Mouse (Mus musculus) ES-E14 (cell line): Measurements from ENCODE around the gene Trmt61a. TPM values are rescaled to one million over a fixed set of nuclear protein-coding genes. Genes with fewer than 3 reads are reported as not detected.
"Not testable (repeated sequence)": the region's sequence is repeated elsewhere in the genome, so short reads cannot be mapped to it uniquely, and the experiment has no call there.

ENCODE experiments used
- DNase-seq: peaks from one replicate; pipeline ENCODE4 v3.0.0-alpha.2; 2013; ENCODE audit warnings: low read depth, low spot score
- H3K27ac ChIP-seq: 2 replicates; pipeline ENCODE4 v1.5.1; 2012; ENCODE audit warnings: low read depth, mild to moderate bottlenecking, low read length, moderate library complexity, mixed read lengths; ENCODE audit not compliant: poor library complexity, insufficient read depth, severe bottlenecking
- H3K36me3 ChIP-seq: 2 replicates; pipeline ENCODE4 v1.6.1; 2012; ENCODE audit warnings: mild to moderate bottlenecking, low read length, moderate library complexity, mixed read lengths; ENCODE audit not compliant: control insufficient read depth, poor library complexity, insufficient read depth, severe bottlenecking
- H3K4me1 ChIP-seq, 2 experiments: fragments of 150-350 bp in 1 of 2; sonication (generic) in 1 of 2; 2 replicates each; pipeline ENCODE4 v1.6.1; 2012; ENCODE audit warnings: low read length in 2 of 2, mild to moderate bottlenecking in 1 of 2, mixed read lengths in 1 of 2; ENCODE audit not compliant: control insufficient read depth in 2 of 2, insufficient read depth in 2 of 2, poor library complexity in 1 of 2
- H3K4me3 ChIP-seq, 2 experiments: fragments of 150-350 bp in 1 of 2; sonication (generic) in 1 of 2; 2 replicates each; pipeline ENCODE4 v1.5.1; 2012; ENCODE audit warnings: low read length in 2 of 2, low read depth in 1 of 2, mild to moderate bottlenecking in 1 of 2, mixed read lengths in 1 of 2; ENCODE audit not compliant: insufficient read depth in 1 of 2, poor library complexity in 1 of 2, severe bottlenecking in 1 of 2
- H3K9ac ChIP-seq: 2 replicates; pipeline ENCODE4 v1.6.1; 2012; ENCODE audit warnings: low read depth, mild to moderate bottlenecking, low read length, mixed read lengths; ENCODE audit not compliant: poor library complexity, insufficient read depth, severe bottlenecking
- H3K9me3 ChIP-seq: fragments of 150-350 bp; sonication (generic); 2 replicates; pipeline ENCODE4 v1.6.1; 2012; ENCODE audit warnings: low read depth, mild to moderate bottlenecking, low read length; ENCODE audit not compliant: control insufficient read depth, insufficient read depth
- CHD2 ChIP-seq: IDR thresholded peaks from 2 replicates; pipeline ENCODE4 v1.6.1; 2014; ENCODE audit warnings: mild to moderate bottlenecking, low read depth, low read length, inconsistent platforms
- HCFC1 ChIP-seq: IDR thresholded peaks from 2 replicates; pipeline ENCODE4 v1.6.1; 2012; ENCODE audit warnings: low read length, inconsistent platforms, borderline replicate concordance; ENCODE audit not compliant: insufficient read depth
- MAFK ChIP-seq: IDR thresholded peaks from 2 replicates; pipeline ENCODE4 v1.6.1; 2014; ENCODE audit warnings: mild to moderate bottlenecking, low read depth, low read length, inconsistent platforms; ENCODE audit not compliant: insufficient read depth
- ZC3H11A ChIP-seq: IDR thresholded peaks from 2 replicates; pipeline ENCODE4 v1.6.1; 2012; ENCODE audit warnings: low read depth, mild to moderate bottlenecking, inconsistent platforms, low read length, borderline replicate concordance
- ZNF384 ChIP-seq: IDR thresholded peaks from 2 replicates; pipeline ENCODE4 v1.6.1; 2012; ENCODE audit warnings: low read depth, low read length, inconsistent platforms
- in situ Hi-C, 2 experiments: fragments of 600-800 bp; cut with MboI; formaldehyde crosslinking; loops; one replicate each; pipeline ENCODE4 v1.15.1; 2025; ENCODE audit warnings: low sequenced_read_pairs in 2 of 2, inconsistent platforms in 1 of 2; ENCODE audit not compliant: unreplicated experiment in 2 of 2
- total RNA-seq: library from RNA; depleted of rRNA; stranded (reverse); fragments of 300-350 nt; gene quantifications from 2 replicates; pipeline ENCODE4 v1.2.3, GENCODE M21; 2012

Trmt61a gene
- total RNA-seq, 1 experiment = 32.6 TPM

DNA sequence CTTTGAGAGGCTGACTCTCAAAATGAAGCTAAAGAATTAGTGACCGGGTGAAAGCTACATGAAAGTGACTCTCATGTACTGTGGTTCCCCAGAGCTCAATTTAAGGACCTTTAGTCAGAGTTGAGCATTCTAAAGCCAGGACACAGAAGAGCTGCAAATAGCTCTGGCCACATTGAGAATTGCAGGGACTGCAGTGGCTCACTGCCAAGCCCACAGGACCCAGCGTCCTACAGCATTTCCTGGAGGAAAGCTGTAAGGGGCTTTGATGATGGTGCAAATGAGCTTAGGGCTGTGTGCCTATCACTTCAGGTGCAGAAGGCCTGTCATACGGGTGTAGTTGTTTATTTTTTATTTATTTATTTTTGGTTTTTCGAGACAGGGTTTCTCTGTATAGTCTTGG is 30.3 kb downstream of the Trmt61a start:
- Histone ChIP-seq H3K27ac (no peak overlapping the region), H3K4me1 (peaks cover 0 to 21% of the 10 kb centered on the region in 2 experiments; a peak in 2 of 4 replicates), H3K9ac (no peak overlapping the region), H3K4me3 (no peak overlapping the region), H3K9me3 (no peaks in the 10 kb centered on the region), H3K36me3 (peaks cover 12% of the 10 kb centered on the region)
- DNase-seq = no peak
- no peak for TF ChIP-seq HCFC1
- TF ChIP-seq CHD2 = no peak
- no peak for TF ChIP-seq MAFK
- no peak for TF ChIP-seq ZNF384
- TF ChIP-seq ZC3H11A = no peak
- in situ Hi-C loops = no loop called here

DNA sequence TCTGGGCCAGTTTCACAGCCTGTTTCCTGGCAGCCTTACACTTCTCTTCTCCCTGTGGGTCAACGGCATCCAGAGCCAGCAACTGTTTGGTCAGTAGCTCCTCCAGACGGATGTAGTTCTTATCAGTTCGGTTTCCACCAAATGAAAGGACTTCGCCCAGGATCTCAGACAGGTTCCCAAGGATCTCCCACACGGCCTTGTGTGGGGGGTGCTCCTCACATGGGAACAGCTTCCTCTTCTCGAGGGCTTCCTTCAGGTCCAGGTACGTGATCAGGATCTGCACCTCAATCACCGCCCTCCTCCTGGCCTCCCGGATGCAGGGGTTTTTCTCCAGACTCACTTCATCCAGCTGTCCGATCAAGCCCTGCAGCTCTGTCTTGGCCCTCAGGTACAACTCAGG is 32.2 kb downstream of the Trmt61a start:
- in situ Hi-C loops = no loop called here
- peaks cover 12% of the 10 kb centered on the region for H3K36me3 ChIP-seq
- H3K4me1 ChIP-seq = peaks cover 0 to 17% of the 10 kb centered on the region in 2 experiments; a peak in 2 of 4 replicates
- H3K9ac ChIP-seq = no peak overlapping the region
- no peak overlapping the region for H3K27ac ChIP-seq
- H3K9me3 ChIP-seq = no peaks in the 10 kb centered on the region
- TF ChIP-seq ZNF384 = no peak
- TF ChIP-seq MAFK = no peak
- TF ChIP-seq HCFC1 = no peak
- no peak for TF ChIP-seq ZC3H11A
- TF ChIP-seq CHD2 = no peak
- no peak for DNase-seq
- H3K4me3 ChIP-seq = no peak overlapping the region

- TF ChIP-seq CHD2 (no peak), ZC3H11A (no peak), ZNF384 (no peak), HCFC1 (no peak), MAFK (no peak)
- peak overlapping the region; percentile 86 for H3K9ac ChIP-seq
- in situ Hi-C loops = no loop called here
- H3K9me3 ChIP-seq = no peaks in the 10 kb centered on the region
- 0 out of 2 replicates have a peak overlapping the region, but pooled peaks have one; percentile 17 for H3K27ac ChIP-seq
- DNase-seq = no peak
- H3K4me1 ChIP-seq = peaks cover 0 to 18% of the 10 kb centered on the region in 2 experiments; a peak in 3 of 4 replicates
- H3K36me3 ChIP-seq = peaks cover 12% of the 10 kb centered on the region
- peak overlapping the region; percentile 84 to 93 for H3K4me3 ChIP-seq
Measured at GRCm38 (mm10) chr12:111712476-111712875, 34.6 kb downstream of the Trmt61a start.

DNA sequence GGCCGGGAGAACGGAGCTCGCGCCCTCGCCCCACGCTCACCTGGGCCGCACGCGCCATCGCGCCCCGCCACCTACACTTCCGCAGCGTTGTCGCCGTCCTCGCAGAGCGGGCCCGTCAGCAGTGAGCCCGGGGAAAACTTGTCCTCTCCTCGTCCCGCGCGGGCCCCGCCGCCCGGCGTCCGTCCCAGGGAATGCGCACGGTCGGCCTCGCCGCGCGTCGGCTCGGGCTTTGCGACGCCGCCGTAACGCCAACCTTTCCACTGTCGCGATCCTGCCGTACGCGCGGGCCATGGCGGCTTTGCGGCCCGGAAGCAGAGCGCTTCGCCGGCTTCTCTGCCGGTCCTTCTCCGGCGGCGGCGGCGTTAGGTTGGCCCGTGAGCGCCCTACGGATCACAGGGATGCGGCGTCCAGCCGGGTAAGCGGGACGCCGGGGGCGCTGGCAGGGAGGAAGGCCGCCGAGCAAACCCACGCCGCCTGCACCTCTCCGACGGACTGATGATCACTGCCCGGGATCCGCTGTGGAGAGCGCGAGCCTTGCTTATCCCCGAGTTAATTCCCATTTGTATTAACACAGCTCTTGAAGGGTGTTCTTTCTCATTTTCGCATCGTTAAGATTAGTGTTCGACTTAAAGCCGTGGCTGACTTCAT is 35.2 kb downstream of the Trmt61a start, which contains the start of the genes Bag5 and Apopt1:
Gene Bag5, minus strand, starts transcription at position 254 of the 648 bp plus-strand sequence.
Gene Apopt1, plus strand, starts transcription at position 258 of the 648 bp plus-strand sequence.
- TF ChIP-seq ZC3H11A (no peak), MAFK (no peak), HCFC1 (peak; percentile 71; the same call in 1 of the 2 replicates), ZNF384 (no peak), CHD2 (no peak)
- H3K9ac ChIP-seq = peak within 1 kb of the TSS; percentile 86
- no peaks in the 10 kb centered on the region for H3K9me3 ChIP-seq
- peaks cover 12% of the 10 kb centered on the region for H3K36me3 ChIP-seq
- peak within 1 kb of the TSS; percentile 17; the same call in 1 of the 2 replicates for H3K27ac ChIP-seq
- H3K4me3 ChIP-seq = peak within 1 kb of the TSS; percentile 84 to 93
- H3K4me1 ChIP-seq = peaks cover 0 to 18% of the 10 kb centered on the region in 2 experiments; a peak in 3 of 4 replicates
- DNase-seq = peak; percentile 66
- in situ Hi-C loops = no loop called here

GRCm38 (mm10) chr12:111713880-111714279 is 36.0 kb downstream of the Trmt61a start:
- Histone ChIP-seq H3K4me1 (peaks cover 0 to 21% of the 10 kb centered on the region in 2 experiments; a peak in 3 of 4 replicates), H3K4me3 (peak overlapping the region in 1 of 2 experiments; percentile 93; a peak in 2 of 4 replicates), H3K36me3 (peaks cover 12% of the 10 kb centered on the region)
- H3K9ac ChIP-seq, DNase-seq, H3K9me3 ChIP-seq, in situ Hi-C loops, H3K27ac ChIP-seq: not testable (repeated sequence)
